Mouse (Mus musculus): ENCODE results near the gene 2700081O15Rik. TPM values are rescaled to one million over a fixed set of nuclear protein-coding genes. Genes with fewer than 3 reads are reported as not detected.
"Not testable (repeated sequence)": the region's sequence is repeated elsewhere in the genome, so short reads cannot be mapped to it uniquely, and the experiment has no call there.

Gene 2700081O15Rik
- polyA plus RNA-seq (2014; fragmentation: Nextera tagmentation; extraction: Ambion mirVana), result 17.0 and 17.2 TPM in 2 replicates

GRCm38 (mm10) chr19:7416834-7417735 lies at the start of gene 2700081O15Rik:
Gene 2700081O15Rik, plus strand, starts transcription at chr19:7417625.
- WGBS, result under 1% methylated on average over 94 of the region's 107 CpGs
- H3K9me3 ChIP-seq (ENCODE audit: control insufficient read depth, low read length), result no peaks in the 10 kb centered on the region
- peaks cover 11% of the 10 kb centered on the region for H3K36me3 ChIP-seq (ENCODE audit: control insufficient read depth, insufficient read depth, low read length)
- ATAC-seq (ENCODE audit: low read depth), result peak; percentile 47
- peak within 1 kb of the TSS; percentile 93 for H3K4me3 ChIP-seq (ENCODE audit: low read depth, low read length)
- peak within 1 kb of the TSS; percentile 99 for H3K27ac ChIP-seq (ENCODE audit: low read depth, low read length)
- peaks cover 43% of the 10 kb centered on the region for H3K4me1 ChIP-seq (ENCODE audit: control insufficient read depth, insufficient read depth, low read length)
- peak within 1 kb of the TSS; percentile 91 for H3K4me2 ChIP-seq (ENCODE audit: low read depth, low read length)
- peak within 1 kb of the TSS; percentile 100 for H3K9ac ChIP-seq (replicated peaks; ENCODE audit: low read depth, low read length)
- no peaks in the 10 kb centered on the region for H3K27me3 ChIP-seq (ENCODE audit: control insufficient read depth, insufficient read depth, low read length)

GRCm38 (mm10) chr19:7369469-7369868 lies 48.0 kb upstream of the 2700081O15Rik start:
- H3K36me3 ChIP-seq (ENCODE audit: control insufficient read depth, insufficient read depth, low read length), result peaks cover 48% of the 10 kb centered on the region
- H3K27ac ChIP-seq (ENCODE audit: low read depth, low read length); H3K9ac ChIP-seq (replicated peaks; ENCODE audit: low read depth, low read length); ATAC-seq (ENCODE audit: low read depth); H3K4me3 ChIP-seq (ENCODE audit: low read depth, low read length); H3K9me3 ChIP-seq (ENCODE audit: control insufficient read depth, low read length); H3K4me2 ChIP-seq (ENCODE audit: low read depth, low read length); H3K27me3 ChIP-seq (ENCODE audit: control insufficient read depth, insufficient read depth, low read length); H3K4me1 ChIP-seq (ENCODE audit: control insufficient read depth, insufficient read depth, low read length): not testable (repeated sequence)
- 89% methylated on average over 4 of the region's 4 CpGs for WGBS

- Histone ChIP-seq H3K27ac (ENCODE audit: low read depth, low read length) (no peak overlapping the region), H3K4me3 (ENCODE audit: low read depth, low read length) (no peak overlapping the region), H3K9ac (replicated peaks; ENCODE audit: low read depth, low read length) (no peak overlapping the region), H3K9me3 (ENCODE audit: control insufficient read depth, low read length) (no peaks in the 10 kb centered on the region), H3K4me2 (ENCODE audit: low read depth, low read length) (no peak overlapping the region), H3K4me1 (ENCODE audit: control insufficient read depth, insufficient read depth, low read length) (no peaks in the 10 kb centered on the region), H3K27me3 (ENCODE audit: control insufficient read depth, insufficient read depth, low read length) (no peaks in the 10 kb centered on the region), H3K36me3 (ENCODE audit: control insufficient read depth, insufficient read depth, low read length) (peaks cover 45% of the 10 kb centered on the region)
- ATAC-seq (ENCODE audit: low read depth), result no peak
- 97% methylated on average over 8 of the region's 8 CpGs for WGBS
These were observed 42.9 kb upstream of the 2700081O15Rik start for GRCm38 (mm10) chr19:7374491-7374890.

GRCm38 (mm10) chr19:7377639-7378038 lies 39.8 kb upstream of the 2700081O15Rik start:
- H3K4me3 ChIP-seq (ENCODE audit: low read depth, low read length), result no peak overlapping the region
- no peaks in the 10 kb centered on the region for H3K27me3 ChIP-seq (ENCODE audit: control insufficient read depth, insufficient read depth, low read length)
- H3K4me1 ChIP-seq (ENCODE audit: control insufficient read depth, insufficient read depth, low read length), result peaks cover 13% of the 10 kb centered on the region
- no peaks in the 10 kb centered on the region for H3K9me3 ChIP-seq (ENCODE audit: control insufficient read depth, low read length)
- peaks cover 24% of the 10 kb centered on the region for H3K36me3 ChIP-seq (ENCODE audit: control insufficient read depth, insufficient read depth, low read length)
- no peak overlapping the region for H3K4me2 ChIP-seq (ENCODE audit: low read depth, low read length)
- 80% methylated on average over 2 of the region's 2 CpGs for WGBS
- H3K27ac ChIP-seq (ENCODE audit: low read depth, low read length), result no peak overlapping the region
- no peak for ATAC-seq (ENCODE audit: low read depth)
- H3K9ac ChIP-seq (replicated peaks; ENCODE audit: low read depth, low read length), result no peak overlapping the region

- H3K4me1 ChIP-seq (ENCODE audit: control insufficient read depth, insufficient read depth, low read length), result peaks cover 13% of the 10 kb centered on the region
- H3K36me3 ChIP-seq (ENCODE audit: control insufficient read depth, insufficient read depth, low read length), result no peaks in the 10 kb centered on the region
- 2% methylated on average over 8 of the region's 8 CpGs for WGBS
- peak overlapping the region; percentile 91 for H3K27ac ChIP-seq (ENCODE audit: low read depth, low read length)
- peak overlapping the region; percentile 53 for H3K4me2 ChIP-seq (ENCODE audit: low read depth, low read length)
- no peaks in the 10 kb centered on the region for H3K9me3 ChIP-seq (ENCODE audit: control insufficient read depth, low read length)
- H3K27me3 ChIP-seq (ENCODE audit: control insufficient read depth, insufficient read depth, low read length), result no peaks in the 10 kb centered on the region
- H3K9ac ChIP-seq (replicated peaks; ENCODE audit: low read depth, low read length), result peak overlapping the region; percentile 79
- no peak for ATAC-seq (ENCODE audit: low read depth)
- peak overlapping the region; percentile 77 for H3K4me3 ChIP-seq (ENCODE audit: low read depth, low read length)
These were observed 35.5 kb upstream of the 2700081O15Rik start for GRCm38 (mm10) chr19:7381906-7382247.

- 1% methylated on average over 59 of the region's 60 CpGs for WGBS
- no peaks in the 10 kb centered on the region for H3K27me3 ChIP-seq (ENCODE audit: control insufficient read depth, insufficient read depth, low read length)
- peak overlapping the region; percentile 53 for H3K4me2 ChIP-seq (ENCODE audit: low read depth, low read length)
- H3K36me3 ChIP-seq (ENCODE audit: control insufficient read depth, insufficient read depth, low read length), result no peaks in the 10 kb centered on the region
- peak overlapping the region; percentile 91 for H3K27ac ChIP-seq (ENCODE audit: low read depth, low read length)
- H3K9me3 ChIP-seq (ENCODE audit: control insufficient read depth, low read length), result no peaks in the 10 kb centered on the region
- peak; percentile 38 for ATAC-seq (ENCODE audit: low read depth)
- peak overlapping the region; percentile 79 for H3K9ac ChIP-seq (replicated peaks; ENCODE audit: low read depth, low read length)
- peak overlapping the region; percentile 77 for H3K4me3 ChIP-seq (ENCODE audit: low read depth, low read length)
- H3K4me1 ChIP-seq (ENCODE audit: control insufficient read depth, insufficient read depth, low read length), result peaks cover 13% of the 10 kb centered on the region
These were observed 35.0 kb upstream of the 2700081O15Rik start for GRCm38 (mm10) chr19:7382248-7382902.

GRCm38 (mm10) chr19:7382903-7383865 lies 34.2 kb upstream of the 2700081O15Rik start, which contains the start of gene Spindoc:
Gene Spindoc, minus strand, starts transcription at chr19:7382994.
- Histone ChIP-seq H3K27ac (ENCODE audit: low read depth, low read length) (peak within 1 kb of the TSS; percentile 91), H3K36me3 (ENCODE audit: control insufficient read depth, insufficient read depth, low read length) (no peaks in the 10 kb centered on the region), H3K4me3 (ENCODE audit: low read depth, low read length) (peak within 1 kb of the TSS; percentile 77), H3K4me2 (ENCODE audit: low read depth, low read length) (peak within 1 kb of the TSS; percentile 53), H3K27me3 (ENCODE audit: control insufficient read depth, insufficient read depth, low read length) (no peaks in the 10 kb centered on the region), H3K4me1 (ENCODE audit: control insufficient read depth, insufficient read depth, low read length) (peaks cover 13% of the 10 kb centered on the region), H3K9ac (replicated peaks; ENCODE audit: low read depth, low read length) (peak within 1 kb of the TSS; percentile 79), H3K9me3 (ENCODE audit: control insufficient read depth, low read length) (no peaks in the 10 kb centered on the region)
- ATAC-seq (ENCODE audit: low read depth), result peak; percentile 98
- WGBS, result under 1% methylated on average over 45 of the region's 52 CpGs

- no peak for ATAC-seq (ENCODE audit: low read depth)
- H3K27me3 ChIP-seq (ENCODE audit: control insufficient read depth, insufficient read depth, low read length), result no peaks in the 10 kb centered on the region
- no peak overlapping the region for H3K27ac ChIP-seq (ENCODE audit: low read depth, low read length)
- H3K4me3 ChIP-seq (ENCODE audit: low read depth, low read length), result no peak overlapping the region
- peaks cover 7% of the 10 kb centered on the region for H3K4me1 ChIP-seq (ENCODE audit: control insufficient read depth, insufficient read depth, low read length)
- no peak overlapping the region for H3K9ac ChIP-seq (replicated peaks; ENCODE audit: low read depth, low read length)
- 35% methylated on average over 2 of the region's 2 CpGs for WGBS
- no peaks in the 10 kb centered on the region for H3K36me3 ChIP-seq (ENCODE audit: control insufficient read depth, insufficient read depth, low read length)
- H3K9me3 ChIP-seq (ENCODE audit: control insufficient read depth, low read length), result no peaks in the 10 kb centered on the region
- H3K4me2 ChIP-seq (ENCODE audit: low read depth, low read length), result no peak overlapping the region
These were observed 31.4 kb upstream of the 2700081O15Rik start for GRCm38 (mm10) chr19:7386042-7386441.

All from neural tube, embryonic 14.5 days (tissue).